22 mouse cellular contexts compared by ENCODE assay signal in genomic region chr10:63460935-63461334, GRCm38 (mm10). TPM values are rescaled to one million over a fixed set of nuclear protein-coding genes. Genes with fewer than 3 reads are reported as not detected.
"Had no signal": no experiment of that assay in that cellular context is flagged by ENCODE, and none has a peak within 500 bp of the region (broad histone marks: within the 10 kb centered on the region; RNA-seq: fewer than 3 reads in every experiment).

No protein-coding gene starts in this region.

- H3K36me3 ChIP-seq: limb, embryonic 15.5 days; liver, embryonic 12.5 days; midbrain, embryonic 12.5 days had no signal

- DNase-seq: kidney, postnatal 25 days; layer of hippocampus, adult 9-11 months; layer of hippocampus, postnatal 36 days; lung, embryonic 14.5 days; lung, postnatal 10 days; right cerebral cortex, postnatal 14 days; thymus, postnatal 36 days had no signal

- H3K4me3 ChIP-seq: limb, embryonic 15.5 days; liver, embryonic 12.5 days; megakaryocyte, embryonic 14.5 days; midbrain, embryonic 12.5 days had no signal

- H3K4me1 ChIP-seq: limb, embryonic 15.5 days; liver, embryonic 12.5 days had no signal

- ATAC-seq: liver, embryonic 12.5 days; midbrain, embryonic 16.5 days had no signal

- H3K27me3 ChIP-seq: limb, embryonic 15.5 days; liver, embryonic 12.5 days; megakaryocyte, embryonic 14.5 days; midbrain, embryonic 12.5 days had no signal

- H3K9me3 ChIP-seq: limb, embryonic 15.5 days; liver, embryonic 12.5 days; megakaryocyte, embryonic 14.5 days; midbrain, embryonic 12.5 days had no signal

- H3K9ac ChIP-seq: limb, embryonic 15.5 days; liver, embryonic 12.5 days; lung, embryonic 14.5 days; midbrain, embryonic 12.5 days had no signal

- H3K27ac ChIP-seq: limb, embryonic 15.5 days; liver, embryonic 12.5 days; macrophage; midbrain, embryonic 12.5 days had no signal

- H3K4me2 ChIP-seq: limb, embryonic 15.5 days; liver, embryonic 12.5 days; lung, embryonic 14.5 days; midbrain, embryonic 12.5 days had no signal

RNA-seq across cellular contexts. Expression of gene Ctnna3, which starts 31.0 kb away (rescaled TPM):
- polyA plus RNA-seq: macrophage; midbrain, embryonic 12.5 days had no signal

RNA-seq across cellular contexts. Expression of gene Gm7075, which starts 39.3 kb away (rescaled TPM):
- total RNA-seq: layer of hippocampus, adult 18-20 months; layer of hippocampus, postnatal 36 days; left cerebral cortex, adult 8-10 months; left cerebral cortex, postnatal 25 days had no signal
- polyA plus RNA-seq: kidney, embryonic 16.5 days; limb, embryonic 11.5 days; limb, embryonic 15.5 days; liver, embryonic 12.5 days; liver, embryonic 16.5 days; lung, embryonic 14.5 days; macrophage; midbrain, embryonic 12.5 days; midbrain, embryonic 16.5 days; spleen, adult 2 months; stomach, embryonic 16.5 days; thymus, postnatal 0 days had no signal
